Mouse (Mus musculus) lung, adult 2 months (tissue): ENCODE measurements around the gene Acsf3. TPM values are rescaled to one million over a fixed set of nuclear protein-coding genes. Genes with fewer than 3 reads are reported as not detected.

Experiments
- DNase-seq: peaks from one replicate; pipeline ENCODE4 v3.0.0; 2022
- H3K4me1 ChIP-seq: fragments of 200-500 bp; 2 replicates; pipeline ENCODE4 v1.6.1; 2011; ENCODE audit warnings: low read length; ENCODE audit not compliant: control insufficient read depth, insufficient read depth
- H3K4me3 ChIP-seq: fragments of 200-500 bp; replicated peaks from 2 replicates; pipeline ENCODE3; 2011; ENCODE audit warnings: low read depth, mild to moderate bottlenecking, control low read depth, low read length; ENCODE audit errors: extremely low read depth
- CTCF ChIP-seq: fragments of 200-500 bp; IDR thresholded peaks from 2 replicates; pipeline ENCODE4 v1.5.1; 2011; ENCODE audit warnings: mild to moderate bottlenecking, low read length, control low read depth; ENCODE audit not compliant: insufficient read depth
- POLR2A ChIP-seq: fragments of 200-500 bp; IDR thresholded peaks from 2 replicates; pipeline ENCODE4 v1.6.1; 2011; ENCODE audit warnings: low read depth, mild to moderate bottlenecking, control low read depth, low read length, borderline replicate concordance; ENCODE audit errors: extremely low read depth
- WGBS: fragments of 180-500 bp; shearing (Covaris S2); methylation state at CpG from one replicate; pipeline ENCODE4 v1.1.7; 2018; 5-methylcytosine and 5-hydroxymethylcytosine counted together
- polyA plus RNA-seq: library from polyadenylated mRNA; depleted of rRNA; stranded (reverse); fragments of >200 nt; gene quantifications from 2 replicates; pipeline ENCODE4 v1.2.3, GENCODE M21; 2012

Gene Acsf3
- polyA plus RNA-seq, 1 experiment = 17.7 TPM

- H3K4me1 ChIP-seq = no peaks in the 10 kb centered on the region
- no peak for DNase-seq
- no peak overlapping the region for H3K4me3 ChIP-seq
- 36% methylated on average over 19 of the region's 19 CpGs for WGBS
- TF ChIP-seq POLR2A = no peak
- TF ChIP-seq CTCF = no peak
Measured at GRCm38 (mm10) chr8:122742471-122742870, 32.8 kb upstream of the Acsf3 start.

- no peak for DNase-seq
- Histone ChIP-seq H3K4me3 (no peak overlapping the region), H3K4me1 (no peaks in the 10 kb centered on the region)
- TF ChIP-seq CTCF (no peak), POLR2A (no peak)
- WGBS = 33% methylated on average over 17 of the region's 17 CpGs
Measured at GRCm38 (mm10) chr8:122745022-122745749, 30.1 kb upstream of the Acsf3 start.

GRCm38 (mm10) chr8:122745750-122746275 lies 29.5 kb upstream of the Acsf3 start:
- TF ChIP-seq CTCF (no peak), POLR2A (no peak)
- Histone ChIP-seq H3K4me3 (no peak overlapping the region), H3K4me1 (no peaks in the 10 kb centered on the region)
- 37% methylated on average over 16 of the region's 16 CpGs for WGBS
- no peak for DNase-seq

- H3K4me3 ChIP-seq = no peak overlapping the region
- WGBS = 58% methylated on average over 7 of the region's 7 CpGs
- no peak for DNase-seq
- no peaks in the 10 kb centered on the region for H3K4me1 ChIP-seq
- TF ChIP-seq POLR2A (no peak), CTCF (no peak)
Measured at GRCm38 (mm10) chr8:122746439-122746838, 28.8 kb upstream of the Acsf3 start.

- Histone ChIP-seq H3K4me1 (no peaks in the 10 kb centered on the region), H3K4me3 (no peak overlapping the region)
- DNase-seq = no peak
- no peak for TF ChIP-seq POLR2A
- no peak for TF ChIP-seq CTCF
- WGBS = 100% methylated on average over 1 of the region's 1 CpGs
Measured at GRCm38 (mm10) chr8:122747825-122748224, 27.5 kb upstream of the Acsf3 start.

GRCm38 (mm10) chr8:122749333-122749958 lies 25.8 kb upstream of the Acsf3 start:
- no peak for DNase-seq
- TF ChIP-seq CTCF (no peak), POLR2A (no peak)
- 52% methylated on average over 6 of the region's 6 CpGs for WGBS
- H3K4me1 ChIP-seq = no peaks in the 10 kb centered on the region
- no peak overlapping the region for H3K4me3 ChIP-seq

GRCm38 (mm10) chr8:122751342-122751741 lies 23.9 kb upstream of the Acsf3 start:
- Histone ChIP-seq H3K4me3 (no peak overlapping the region), H3K4me1 (no peaks in the 10 kb centered on the region)
- TF ChIP-seq CTCF (no peak), POLR2A (no peak)
- no peak for DNase-seq
- 51% methylated on average over 5 of the region's 5 CpGs for WGBS

- WGBS = 77% methylated on average over 29 of the region's 29 CpGs
- DNase-seq = no peak
- TF ChIP-seq CTCF = no peak
- TF ChIP-seq POLR2A = no peak
- no peak overlapping the region for H3K4me3 ChIP-seq
- H3K4me1 ChIP-seq = no peaks in the 10 kb centered on the region
Measured at GRCm38 (mm10) chr8:122752111-122752721, 23.1 kb upstream of the Acsf3 start.

GRCm38 (mm10) chr8:122758597-122758996 lies 16.7 kb upstream of the Acsf3 start:
- Histone ChIP-seq H3K4me1 (no peaks in the 10 kb centered on the region), H3K4me3 (no peak overlapping the region)
- no peak for DNase-seq
- TF ChIP-seq POLR2A (no peak), CTCF (no peak)

- no peaks in the 10 kb centered on the region for H3K4me1 ChIP-seq
- H3K4me3 ChIP-seq = no peak overlapping the region
- DNase-seq = no peak
- TF ChIP-seq POLR2A (no peak), CTCF (no peak)
- WGBS = 56% methylated on average over 7 of the region's 7 CpGs
Measured at GRCm38 (mm10) chr8:122760116-122760515, 15.2 kb upstream of the Acsf3 start.
